Mouse (Mus musculus): ENCODE measurements around the gene Dock2. TPM values are rescaled to one million over a fixed set of nuclear protein-coding genes. Genes with fewer than 3 reads are reported as not detected.

Gene Dock2
- polyA plus RNA-seq, 1 experiment from 2014 or later = 1.2 TPM

DNA sequence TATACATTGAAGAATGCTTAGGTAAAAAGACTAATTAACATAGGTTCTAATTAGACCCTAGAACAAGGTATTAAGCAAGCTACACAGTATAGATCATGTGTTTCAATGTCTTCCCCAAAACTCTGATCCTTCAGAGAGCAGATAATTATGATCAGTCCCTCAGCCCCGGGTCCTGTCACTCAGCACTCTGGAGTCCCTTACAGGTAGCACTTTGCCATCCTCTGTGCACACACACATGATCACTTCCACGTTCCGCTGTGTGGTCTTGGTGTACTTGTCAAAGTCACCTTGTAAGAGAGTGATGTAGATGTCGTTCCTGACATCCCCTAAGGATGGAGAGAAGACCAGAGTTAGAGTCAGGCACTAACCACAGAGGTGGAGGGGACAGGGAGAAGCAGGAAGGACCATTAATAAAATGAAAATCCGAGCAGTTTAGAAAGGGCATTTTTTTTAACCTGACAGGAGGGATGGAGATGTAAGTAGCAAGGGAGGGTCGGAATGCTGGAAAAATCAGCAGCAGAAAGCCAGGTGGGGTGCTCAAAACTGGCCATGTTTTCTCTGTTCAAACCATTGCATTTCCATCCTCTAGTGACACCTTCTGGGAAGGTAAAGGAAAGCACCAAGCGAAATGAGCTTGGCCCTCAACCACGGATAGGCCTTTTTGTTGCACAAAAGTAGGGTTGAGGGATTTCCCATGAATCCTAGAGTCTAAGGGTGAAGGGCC lies 79.1 kb downstream of the Dock2 start:
- WGBS = 49% methylated on average over 8 of the region's 8 CpGs
- no peaks in the 10 kb centered on the region for H3K27me3 ChIP-seq (ENCODE audit: insufficient read depth, poor library complexity, severe bottlenecking)

DNA sequence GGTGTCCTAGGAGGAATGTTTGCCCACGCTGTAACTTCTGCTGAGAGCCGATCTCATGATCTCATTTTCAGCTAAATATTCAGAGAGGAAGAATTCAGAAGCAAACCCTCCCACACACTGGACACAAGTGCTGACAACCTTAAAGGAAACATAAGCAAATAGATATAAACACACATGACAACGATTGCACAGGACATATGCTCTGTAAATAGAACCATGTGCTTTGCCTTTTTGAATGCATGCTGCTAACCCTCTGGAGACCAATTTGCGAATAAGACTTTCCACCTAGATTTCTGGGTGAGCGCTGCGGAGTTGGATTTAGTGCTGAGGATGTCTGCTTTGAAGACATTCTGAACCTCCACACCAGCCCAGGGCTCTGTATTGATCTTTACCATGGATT lies 79.8 kb downstream of the Dock2 start:
- Histone ChIP-seq H3K27ac (no peak overlapping the region), H3K4me1 (peaks cover 4% of the 10 kb centered on the region; the same call in 1 of the 2 replicates), H3K4me3 (no peak overlapping the region), H3K36me3 (no peaks in the 10 kb centered on the region), H3K27me3 (ENCODE audit: insufficient read depth, poor library complexity, severe bottlenecking) (no peaks in the 10 kb centered on the region), H3K9me3 (no peaks in the 10 kb centered on the region)
- no peak for DNase-seq (ENCODE audit: low spot score)
- WGBS = 61% methylated on average over 6 of the region's 6 CpGs

More for the DNA sequence above, 79.1 kb downstream of the Dock2 start:
- no peaks in the 10 kb centered on the region for H3K9me3 ChIP-seq
- no peak overlapping the region for H3K27ac ChIP-seq
- H3K4me3 ChIP-seq = no peak overlapping the region
- peaks cover 4% of the 10 kb centered on the region; the same call in 1 of the 2 replicates for H3K4me1 ChIP-seq
- H3K36me3 ChIP-seq = no peaks in the 10 kb centered on the region
- DNase-seq (ENCODE audit: low spot score) = no peak

DNA sequence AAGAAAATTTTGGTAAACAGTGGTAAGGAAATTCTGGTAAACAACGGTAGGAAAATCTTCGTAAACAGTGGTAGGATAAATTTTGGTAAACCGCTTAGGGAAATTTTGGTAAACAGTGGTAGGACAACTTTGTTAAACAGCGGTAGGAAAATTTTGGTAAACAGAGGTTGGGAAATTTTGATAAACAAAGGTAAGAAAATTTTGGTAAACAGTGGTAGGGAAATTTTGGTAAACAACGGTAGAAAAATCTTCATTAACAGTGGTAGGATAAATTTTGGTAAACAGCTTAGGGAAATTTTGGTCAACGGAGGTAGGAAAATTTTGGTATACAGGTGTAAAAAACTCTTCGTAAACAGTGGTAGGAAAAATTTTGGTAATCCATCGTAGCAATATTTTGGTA lies 101.9 kb downstream of the Dock2 start:
- WGBS = 49% methylated on average over 8 of the region's 8 CpGs
- DNase-seq (ENCODE audit: low spot score) = no peak
- no peaks in the 10 kb centered on the region for H3K4me1 ChIP-seq

DNA sequence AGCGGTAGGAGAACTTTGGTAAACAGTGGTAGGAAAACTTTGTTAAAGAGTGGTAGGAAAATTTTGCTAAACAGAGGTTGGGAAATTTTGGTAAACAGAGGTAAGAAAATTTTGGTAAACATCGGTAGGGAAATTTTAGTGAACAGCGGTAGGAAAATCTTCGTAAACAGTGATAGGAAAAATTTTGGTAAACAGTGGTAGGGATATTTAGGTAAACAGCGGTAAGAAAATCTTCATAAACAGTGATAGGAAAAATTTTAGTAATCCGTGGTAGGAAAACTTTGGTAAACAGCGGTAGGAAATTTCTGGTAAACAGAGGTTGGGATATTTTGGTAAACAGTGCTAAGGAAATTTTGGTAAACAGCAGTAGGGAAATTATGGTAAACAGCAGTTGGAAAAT lies 239.1 kb downstream of the Dock2 start:
- 70% methylated on average over 7 of the region's 7 CpGs for WGBS

More for the DNA sequence above, 101.9 kb downstream of the Dock2 start:
- H3K27ac ChIP-seq = no peak overlapping the region
- H3K27me3 ChIP-seq (ENCODE audit: insufficient read depth, poor library complexity, severe bottlenecking) = no peaks in the 10 kb centered on the region
- H3K4me3 ChIP-seq = no peak overlapping the region
- no peaks in the 10 kb centered on the region for H3K36me3 ChIP-seq
- no peaks in the 10 kb centered on the region for H3K9me3 ChIP-seq

DNA sequence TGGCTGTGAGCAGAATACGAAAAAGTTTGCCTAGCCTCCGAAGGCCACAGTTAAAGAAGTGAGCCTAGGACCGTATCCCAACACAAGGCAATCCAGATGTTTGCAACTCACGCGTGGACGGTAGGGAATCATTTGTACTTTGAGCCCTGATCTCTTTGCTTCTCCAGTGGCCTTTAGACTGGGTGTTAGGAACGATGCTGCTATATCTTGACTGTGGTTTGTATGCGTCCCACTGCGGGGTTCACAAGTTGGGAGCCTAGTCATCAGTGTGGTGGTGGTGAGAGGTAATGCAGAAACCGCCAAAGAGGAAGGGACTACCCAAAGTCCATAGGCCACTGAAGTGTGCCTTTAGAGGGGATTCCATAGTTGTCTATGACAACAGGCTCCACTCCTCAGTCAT lies 251.6 kb downstream of the Dock2 start:
- Histone ChIP-seq H3K36me3 (no peaks in the 10 kb centered on the region), H3K4me1 (no peaks in the 10 kb centered on the region), H3K9me3 (no peaks in the 10 kb centered on the region), H3K27me3 (ENCODE audit: insufficient read depth, poor library complexity, severe bottlenecking) (no peaks in the 10 kb centered on the region), H3K4me3 (no peak overlapping the region), H3K27ac (no peak overlapping the region)
- DNase-seq (ENCODE audit: low spot score) = no peak
- WGBS = 84% methylated on average over 10 of the region's 10 CpGs

More for the DNA sequence above, 239.1 kb downstream of the Dock2 start:
- Histone ChIP-seq H3K9me3 (peaks cover 7% of the 10 kb centered on the region), H3K27ac (no peak overlapping the region), H3K36me3 (no peaks in the 10 kb centered on the region), H3K4me3 (no peak overlapping the region), H3K4me1 (no peaks in the 10 kb centered on the region), H3K27me3 (ENCODE audit: insufficient read depth, poor library complexity, severe bottlenecking) (no peaks in the 10 kb centered on the region)
- no peak for DNase-seq (ENCODE audit: low spot score)

DNA sequence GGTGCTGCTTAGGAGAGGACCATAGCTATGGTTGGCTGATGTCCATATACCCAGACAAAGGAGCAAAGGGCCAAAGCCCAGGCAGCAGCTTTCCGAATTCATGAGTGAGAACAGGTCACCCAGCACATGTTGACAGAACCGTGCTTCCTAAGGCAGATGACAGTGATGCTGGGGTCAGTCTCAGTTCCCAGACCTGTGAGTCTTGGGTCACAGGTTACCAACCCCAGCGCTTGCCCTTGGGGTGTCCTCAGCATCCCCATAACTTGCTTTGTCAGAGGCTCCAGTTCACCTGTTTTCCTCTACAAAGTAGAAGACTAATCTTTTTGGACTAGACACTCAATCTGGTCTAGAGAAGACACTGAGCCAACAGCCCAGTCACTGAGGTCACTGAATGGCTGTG lies 252.7 kb downstream of the Dock2 start:
- Histone ChIP-seq H3K9me3 (no peaks in the 10 kb centered on the region), H3K27me3 (ENCODE audit: insufficient read depth, poor library complexity, severe bottlenecking) (no peaks in the 10 kb centered on the region), H3K27ac (no peak overlapping the region), H3K4me3 (no peak overlapping the region), H3K4me1 (no peaks in the 10 kb centered on the region), H3K36me3 (no peaks in the 10 kb centered on the region)
- DNase-seq (ENCODE audit: low spot score) = no peak
- 82% methylated on average over 3 of the region's 3 CpGs for WGBS

DNA sequence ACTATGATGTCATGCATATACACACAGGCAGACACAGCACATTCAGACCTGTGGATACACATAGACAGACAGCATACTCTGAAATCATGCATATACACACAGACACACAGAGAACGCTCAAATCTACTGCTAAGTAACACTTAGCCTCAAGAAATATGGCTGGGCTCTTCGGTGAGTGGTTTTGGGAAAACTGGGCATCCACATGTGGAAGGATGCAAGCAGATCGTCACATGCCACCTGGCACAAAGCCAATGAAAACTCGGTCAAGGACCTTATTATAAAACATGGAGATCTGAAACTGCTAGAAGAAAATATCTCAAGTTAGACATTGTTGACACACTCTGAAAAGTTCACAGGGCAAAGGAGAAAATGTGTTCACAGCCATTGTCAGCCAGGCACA lies 255.7 kb downstream of the Dock2 start:
- H3K27ac ChIP-seq = no peak overlapping the region
- DNase-seq (ENCODE audit: low spot score) = no peak
- H3K4me1 ChIP-seq = 0 out of 2 replicates have a peak, but pooled peaks cover 5% of the 10 kb centered on the region
- H3K4me3 ChIP-seq = no peak overlapping the region
- H3K9me3 ChIP-seq = no peaks in the 10 kb centered on the region
- no peaks in the 10 kb centered on the region for H3K36me3 ChIP-seq
- no peaks in the 10 kb centered on the region for H3K27me3 ChIP-seq (ENCODE audit: insufficient read depth, poor library complexity, severe bottlenecking)
- WGBS = 83% methylated on average over 4 of the region's 4 CpGs

DNA sequence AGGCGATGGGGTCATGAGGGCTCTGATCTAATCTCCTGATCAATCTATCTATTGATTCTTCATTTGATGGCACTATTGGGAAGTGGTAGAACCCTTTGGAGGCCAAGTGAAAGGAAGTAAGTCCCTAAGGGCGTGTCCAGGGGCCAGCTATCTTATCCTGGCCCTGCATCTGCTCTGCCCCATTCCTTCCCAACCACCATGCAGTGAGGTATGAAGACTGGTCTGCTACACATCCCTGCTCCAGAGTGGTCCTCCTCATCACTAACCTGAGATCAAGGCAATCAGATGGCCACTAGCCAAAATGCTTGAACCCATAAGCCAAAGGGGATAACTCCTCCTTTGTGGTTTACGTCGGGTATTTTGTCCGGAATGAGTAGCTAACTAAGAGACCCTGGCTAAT lies 256.5 kb downstream of the Dock2 start:
- DNase-seq (ENCODE audit: low spot score) = no peak
- no peak overlapping the region for H3K4me3 ChIP-seq
- 0 out of 2 replicates have a peak, but pooled peaks cover 5% of the 10 kb centered on the region for H3K4me1 ChIP-seq
- H3K27me3 ChIP-seq (ENCODE audit: insufficient read depth, poor library complexity, severe bottlenecking) = no peaks in the 10 kb centered on the region
- no peak overlapping the region for H3K27ac ChIP-seq
- no peaks in the 10 kb centered on the region for H3K36me3 ChIP-seq
- H3K9me3 ChIP-seq = no peaks in the 10 kb centered on the region
- 88% methylated on average over 5 of the region's 5 CpGs for WGBS

DNA sequence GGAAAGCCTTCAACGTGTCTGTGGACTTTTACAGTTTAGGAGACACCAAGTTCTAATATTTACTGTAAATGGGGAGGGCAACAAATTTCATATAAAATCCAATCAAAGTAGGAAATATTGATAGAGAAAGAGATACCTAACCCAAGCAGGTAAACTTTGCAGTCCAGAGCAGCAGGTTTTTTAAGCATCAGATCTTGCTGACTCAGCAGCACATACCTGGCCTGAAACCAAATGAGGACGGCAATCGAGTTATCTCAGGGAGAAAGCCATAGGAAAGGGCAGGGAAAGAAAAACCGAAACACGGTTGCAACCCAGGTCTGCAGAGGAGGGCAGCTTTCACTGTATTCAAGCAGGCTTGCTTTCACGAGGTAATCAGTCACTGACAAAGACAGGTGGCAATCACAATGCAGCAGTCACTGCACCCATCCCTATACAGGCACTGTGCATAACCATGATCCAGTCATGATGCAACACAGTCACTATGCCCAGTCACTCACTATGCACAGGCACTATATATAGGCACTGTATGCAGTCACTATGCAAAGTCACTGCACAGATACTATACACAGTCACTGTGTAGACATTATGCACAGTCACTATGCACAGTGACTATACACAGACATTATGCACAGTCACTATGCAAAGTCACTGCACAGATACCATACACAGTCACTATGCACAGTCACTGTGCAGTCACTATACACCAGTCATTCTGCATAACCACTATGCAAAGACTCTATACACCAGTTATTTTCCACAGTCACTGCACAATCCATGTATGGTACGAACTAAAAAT lies 258.4 kb downstream of the Dock2 start:
- H3K36me3 ChIP-seq = no peaks in the 10 kb centered on the region
- H3K4me1 ChIP-seq = 0 out of 2 replicates have a peak, but pooled peaks cover 5% of the 10 kb centered on the region
- H3K9me3 ChIP-seq = no peaks in the 10 kb centered on the region
- no peak overlapping the region for H3K27ac ChIP-seq
- no peaks in the 10 kb centered on the region for H3K27me3 ChIP-seq (ENCODE audit: insufficient read depth, poor library complexity, severe bottlenecking)
- no peak overlapping the region for H3K4me3 ChIP-seq
- DNase-seq (ENCODE audit: low spot score) = no peak
- WGBS = 58% methylated on average over 7 of the region's 7 CpGs

DNA sequence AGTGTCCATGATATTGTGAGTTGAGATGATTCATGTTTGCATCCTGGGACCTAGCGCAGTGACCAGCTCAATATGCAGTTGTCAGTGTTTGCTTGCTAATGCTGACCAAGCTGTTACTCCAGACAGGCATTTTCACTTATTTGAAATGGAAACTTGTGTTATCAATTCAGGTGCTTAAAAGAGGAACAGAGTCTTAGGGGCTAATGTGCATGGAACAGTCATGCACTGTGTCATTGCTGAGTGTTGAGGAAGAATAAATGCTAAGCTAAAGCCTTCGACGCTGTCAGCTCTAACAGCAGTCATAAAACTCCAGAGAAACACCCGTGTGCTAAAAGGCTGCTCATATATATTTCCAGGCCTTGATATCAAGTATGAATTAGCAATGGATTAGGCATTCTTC lies 259.1 kb downstream of the Dock2 start:
- H3K4me3 ChIP-seq = no peak overlapping the region
- H3K27ac ChIP-seq = no peak overlapping the region
- 0 out of 2 replicates have a peak, but pooled peaks cover 5% of the 10 kb centered on the region for H3K4me1 ChIP-seq
- H3K9me3 ChIP-seq = no peaks in the 10 kb centered on the region
- no peak for DNase-seq (ENCODE audit: low spot score)
- WGBS = 88% methylated on average over 4 of the region's 4 CpGs
- H3K27me3 ChIP-seq (ENCODE audit: insufficient read depth, poor library complexity, severe bottlenecking) = no peaks in the 10 kb centered on the region
- no peaks in the 10 kb centered on the region for H3K36me3 ChIP-seq

DNA sequence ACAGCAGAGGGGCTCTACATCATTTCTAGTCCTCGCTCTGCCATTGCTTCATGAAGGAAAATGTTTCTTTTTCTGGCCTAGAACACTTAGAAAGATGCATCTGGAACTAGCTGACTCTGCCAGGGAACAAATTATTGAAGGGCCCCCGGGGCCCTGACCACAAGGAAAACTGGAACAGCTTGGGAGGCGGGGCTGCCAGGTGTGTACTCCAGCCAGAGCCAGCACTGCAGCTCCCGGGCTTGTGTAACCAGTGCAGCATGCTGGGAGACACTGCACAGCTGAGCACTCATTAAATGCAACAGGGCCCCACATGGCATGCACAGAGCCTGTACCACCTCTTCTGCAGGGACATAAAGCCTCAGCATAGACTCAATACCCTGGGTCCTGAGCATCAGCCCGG lies 265.1 kb downstream of the Dock2 start:
- H3K36me3 ChIP-seq = no peaks in the 10 kb centered on the region
- H3K27ac ChIP-seq = no peak overlapping the region
- no peak for DNase-seq (ENCODE audit: low spot score)
- no peaks in the 10 kb centered on the region for H3K9me3 ChIP-seq
- no peaks in the 10 kb centered on the region for H3K27me3 ChIP-seq (ENCODE audit: insufficient read depth, poor library complexity, severe bottlenecking)
- peaks cover 9% of the 10 kb centered on the region for H3K4me1 ChIP-seq
- 75% methylated on average over 5 of the region's 5 CpGs for WGBS
- no peak overlapping the region for H3K4me3 ChIP-seq

DNA sequence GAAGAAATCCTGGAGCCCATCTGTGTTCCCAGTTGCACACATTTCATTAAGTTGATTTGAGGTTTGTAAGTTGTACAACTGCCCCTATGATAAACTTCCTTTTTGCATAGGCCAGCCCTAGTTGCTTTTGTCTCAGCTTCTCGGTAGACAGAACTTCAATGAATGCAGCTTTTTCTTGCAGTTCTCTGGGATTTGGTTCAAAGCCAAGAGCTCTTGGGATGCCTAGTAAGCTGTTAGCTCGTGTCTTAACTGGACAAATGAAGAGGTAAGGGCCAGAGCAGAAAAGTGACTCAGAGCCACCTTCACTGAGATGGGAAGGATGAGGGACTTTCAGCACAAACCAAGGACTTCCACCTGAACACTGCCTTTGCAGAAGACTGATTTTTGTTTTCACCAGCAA lies 266.7 kb downstream of the Dock2 start:
- no peaks in the 10 kb centered on the region for H3K9me3 ChIP-seq
- DNase-seq (ENCODE audit: low spot score) = no peak
- no peaks in the 10 kb centered on the region for H3K27me3 ChIP-seq (ENCODE audit: insufficient read depth, poor library complexity, severe bottlenecking)
- no peak overlapping the region for H3K4me3 ChIP-seq
- H3K27ac ChIP-seq = no peak overlapping the region
- WGBS = 69% methylated on average over 2 of the region's 2 CpGs
- H3K4me1 ChIP-seq = peaks cover 9% of the 10 kb centered on the region
- no peaks in the 10 kb centered on the region for H3K36me3 ChIP-seq

DNA sequence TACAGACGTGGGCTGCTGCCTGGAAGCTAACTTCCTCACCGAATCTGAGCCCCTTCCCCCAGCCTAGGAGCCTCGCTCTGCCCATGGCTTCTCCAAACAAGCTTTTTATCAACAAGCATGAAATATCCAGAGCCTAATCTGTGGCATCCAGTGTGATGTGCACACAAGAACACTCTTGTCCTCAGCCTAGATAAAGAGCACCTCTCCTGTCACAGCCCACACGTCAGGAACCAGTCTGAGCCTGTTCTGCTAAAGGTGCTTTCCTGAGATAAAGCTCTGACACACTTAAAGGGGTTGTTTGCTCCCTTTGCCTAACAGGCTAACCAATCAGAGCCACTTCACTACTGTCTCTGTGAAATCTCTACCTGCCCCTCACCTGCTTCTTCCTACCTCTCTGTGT lies 268.4 kb downstream of the Dock2 start:
- Histone ChIP-seq H3K27ac (no peak overlapping the region), H3K36me3 (no peaks in the 10 kb centered on the region), H3K27me3 (ENCODE audit: insufficient read depth, poor library complexity, severe bottlenecking) (no peaks in the 10 kb centered on the region), H3K4me3 (no peak overlapping the region), H3K9me3 (no peaks in the 10 kb centered on the region), H3K4me1 (peaks cover 9% of the 10 kb centered on the region)
- no peak for DNase-seq (ENCODE audit: low spot score)
- WGBS = 10% methylated on average over 4 of the region's 4 CpGs
